Mouse (Mus musculus): ENCODE data around the gene Slc16a14.

Gene Slc16a14

DNA sequence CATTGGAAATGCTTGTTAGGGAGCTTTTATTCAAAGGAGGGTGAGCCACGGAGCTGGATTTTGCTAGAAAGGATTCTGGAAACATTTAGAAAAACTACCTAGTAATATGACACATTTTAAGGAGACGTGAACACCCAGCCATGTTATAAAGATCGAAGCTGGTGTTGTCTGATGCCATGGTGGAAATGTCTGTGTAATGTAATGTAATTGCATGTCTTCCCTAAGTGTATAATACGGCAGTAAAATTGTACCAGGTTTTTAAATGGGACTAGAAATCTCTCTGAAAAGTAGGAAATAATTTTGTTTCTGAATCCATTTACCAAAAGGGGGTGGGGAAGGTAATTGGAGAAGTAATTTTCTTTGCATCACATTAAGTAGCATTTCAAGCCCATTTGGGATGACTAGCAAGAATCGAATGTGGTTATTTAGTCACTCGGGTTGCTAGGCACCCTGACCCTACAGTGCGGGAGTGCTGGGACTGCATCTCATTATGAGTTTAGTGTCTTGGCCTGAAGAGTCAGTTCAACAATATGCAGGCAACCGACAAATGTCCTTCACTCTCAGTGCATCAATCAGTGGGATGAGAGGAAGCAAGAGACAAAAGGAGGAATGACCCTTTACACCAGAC, 24.6 kb downstream of the Slc16a14 start:
- no peak for DNase-seq (ENCODE audit: low read depth, low spot score)

GRCm38 (mm10) chr1:84904467-84904866, 30.5 kb downstream of the Slc16a14 start:
- DNase-seq (ENCODE audit: low read depth, low spot score), result no peak

DNA sequence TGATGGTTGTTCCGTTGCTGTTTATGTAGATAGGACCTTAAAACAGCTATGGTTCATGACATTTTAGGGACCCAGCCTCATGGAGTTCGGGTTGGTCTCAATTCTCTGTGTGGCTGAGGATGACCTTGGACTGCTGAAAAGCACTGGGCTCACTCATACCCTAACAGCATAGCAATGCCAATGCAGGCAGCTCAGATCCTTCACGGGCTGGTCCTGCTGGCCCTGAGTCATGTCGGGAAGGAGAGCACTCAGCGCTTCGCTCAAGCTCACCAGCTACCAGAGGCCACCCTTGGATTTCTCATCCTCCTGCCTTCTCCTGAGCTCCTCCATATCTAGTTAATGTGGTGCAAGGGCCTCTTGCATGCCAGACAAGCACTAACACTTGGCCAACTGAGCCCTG, 35.8 kb downstream of the Slc16a14 start:
- no peak for DNase-seq (ENCODE audit: low read depth, low spot score)

- no peak for DNase-seq (ENCODE audit: low read depth, low spot score)
Measured at GRCm38 (mm10) chr1:84897364-84897763, 37.6 kb downstream of the Slc16a14 start.

DNA sequence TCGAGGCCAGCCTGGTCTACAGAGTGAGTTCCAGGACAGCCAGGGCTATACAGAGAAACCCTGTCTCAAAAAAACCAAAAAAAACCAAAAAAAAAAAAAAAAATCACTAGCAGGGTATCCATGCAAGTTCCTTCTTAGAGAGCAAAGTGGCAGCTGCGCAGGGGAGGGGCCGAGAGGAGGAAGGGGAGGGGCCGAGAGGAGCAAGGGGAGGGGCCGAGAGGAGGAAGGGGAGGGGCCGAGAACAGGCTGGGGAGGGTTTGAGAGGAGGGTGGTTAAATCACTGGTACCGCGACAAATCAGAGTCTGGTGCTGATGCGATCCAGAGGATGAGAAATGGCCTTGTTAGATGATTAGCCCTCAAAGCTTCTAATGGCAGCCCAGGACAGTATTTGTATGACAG, 43.2 kb downstream of the Slc16a14 start:
- DNase-seq (ENCODE audit: low read depth, low spot score), result no peak

- DNase-seq (ENCODE audit: low read depth, low spot score), result peak; percentile 31
Measured at GRCm38 (mm10) chr1:84890503-84890902, 44.4 kb downstream of the Slc16a14 start.

- DNase-seq (ENCODE audit: low read depth, low spot score), result no peak
Measured at GRCm38 (mm10) chr1:84890005-84890393, 44.9 kb downstream of the Slc16a14 start.

- DNase-seq (ENCODE audit: low read depth, low spot score), result no peak
Measured at GRCm38 (mm10) chr1:84889330-84890004, 45.5 kb downstream of the Slc16a14 start.

DNA sequence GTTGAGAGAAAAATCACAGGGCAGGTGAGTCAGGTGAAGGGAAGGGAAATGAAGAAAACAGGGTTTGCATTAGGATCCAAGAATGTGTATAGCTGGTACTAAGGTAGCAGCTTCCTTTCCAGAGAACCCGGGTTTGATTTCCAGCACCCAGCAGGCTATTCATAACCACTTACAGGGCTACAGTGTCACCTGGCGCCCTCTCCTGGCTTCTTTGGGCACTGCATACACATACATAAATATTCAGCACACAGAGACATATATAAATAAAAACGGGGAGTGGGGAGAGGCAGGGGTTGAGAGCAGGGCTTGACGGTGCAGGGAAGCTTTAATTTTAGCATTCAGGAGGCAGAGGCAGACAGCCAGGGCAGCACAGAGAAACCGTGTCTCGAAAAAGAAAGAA, 49.0 kb downstream of the Slc16a14 start:
- no peak for DNase-seq (ENCODE audit: low read depth, low spot score)

DNA sequence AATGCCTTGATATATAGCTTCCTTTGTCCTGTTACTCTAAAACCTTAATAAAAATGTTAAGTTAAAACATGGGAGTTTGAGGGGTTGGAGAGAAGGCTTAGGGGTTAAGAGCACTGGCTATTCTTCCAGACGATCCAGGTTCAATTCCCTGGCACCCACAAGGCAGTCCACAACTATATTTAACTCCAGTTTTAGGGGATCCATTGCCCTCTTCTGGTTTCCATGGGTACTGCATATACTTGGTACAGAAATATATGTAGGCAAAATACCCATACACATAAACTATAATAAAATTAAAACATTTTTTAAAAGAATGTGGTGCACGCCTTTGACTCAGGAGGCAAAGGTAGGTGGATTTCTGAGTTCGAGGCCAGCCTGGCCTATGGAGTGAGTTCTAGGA, 49.8 kb downstream of the Slc16a14 start:
- DNase-seq (ENCODE audit: low read depth, low spot score), result peak; percentile 67

DNA sequence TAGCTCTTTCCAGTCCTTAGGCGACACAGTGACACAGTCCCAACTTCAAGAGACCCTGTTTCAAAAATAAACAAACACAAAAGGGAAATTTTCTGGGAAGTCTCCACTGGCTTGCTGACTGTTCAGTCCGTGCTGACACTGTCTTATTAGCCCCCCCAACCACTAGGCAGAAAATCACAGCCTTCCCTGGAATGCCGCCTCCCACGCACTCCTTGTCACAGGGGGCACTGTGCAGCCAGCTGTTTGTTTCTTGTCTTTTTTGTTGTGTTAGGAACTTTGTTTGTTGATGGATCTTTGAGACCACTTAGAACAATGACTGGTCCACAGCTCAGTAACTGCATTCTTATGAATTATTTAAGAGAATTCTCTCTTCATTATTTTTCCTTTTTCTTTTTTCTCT, 51.0 kb downstream of the Slc16a14 start:
- no peak for DNase-seq (ENCODE audit: low read depth, low spot score)

GRCm38 (mm10) chr1:84882937-84883336, 52.0 kb downstream of the Slc16a14 start:
- DNase-seq (ENCODE audit: low read depth, low spot score), result no peak

GRCm38 (mm10) chr1:84882066-84882532, 52.8 kb downstream of the Slc16a14 start:
- no peak for DNase-seq (ENCODE audit: low read depth, low spot score)

DNA sequence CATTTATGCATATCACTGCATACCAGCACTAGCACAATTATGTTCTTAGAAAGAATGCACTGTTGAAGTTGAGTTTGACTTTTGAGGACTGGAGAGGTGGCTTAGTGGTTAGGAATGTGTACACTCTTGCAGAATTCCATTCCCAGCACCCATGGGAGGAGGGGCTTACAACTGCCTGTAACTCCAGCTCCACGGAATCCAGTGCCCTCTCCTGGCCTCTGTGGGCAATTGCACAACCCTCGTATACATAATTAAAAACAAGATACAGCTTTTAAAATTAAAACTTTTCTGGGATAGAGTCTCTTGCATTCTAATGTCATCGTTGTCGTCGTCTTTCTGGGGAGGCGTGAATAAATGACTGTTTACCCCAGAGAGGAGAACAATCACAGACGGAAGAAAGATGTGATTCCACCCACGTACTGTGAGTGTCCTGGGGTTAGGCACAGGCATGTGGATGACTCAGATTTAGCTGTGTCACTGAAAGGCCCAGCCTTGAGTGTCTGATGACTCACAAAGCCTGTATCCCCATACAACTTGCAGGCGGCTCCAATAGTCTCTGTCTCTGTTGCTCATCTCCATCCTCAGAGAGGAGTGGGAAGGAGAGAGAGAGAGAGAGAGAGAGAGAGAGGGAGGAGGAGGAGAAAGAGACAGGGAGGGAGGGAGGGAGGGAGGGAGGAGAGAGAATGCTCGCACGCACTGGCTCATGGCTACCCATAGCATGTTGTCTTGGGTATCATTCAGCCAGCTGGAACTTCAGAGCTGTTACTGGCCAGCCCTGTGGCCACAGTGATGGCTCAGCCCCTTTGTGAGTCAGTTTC, 53.5 kb downstream of the Slc16a14 start:
- peak; percentile 95 for DNase-seq (ENCODE audit: low read depth, low spot score)

DNA sequence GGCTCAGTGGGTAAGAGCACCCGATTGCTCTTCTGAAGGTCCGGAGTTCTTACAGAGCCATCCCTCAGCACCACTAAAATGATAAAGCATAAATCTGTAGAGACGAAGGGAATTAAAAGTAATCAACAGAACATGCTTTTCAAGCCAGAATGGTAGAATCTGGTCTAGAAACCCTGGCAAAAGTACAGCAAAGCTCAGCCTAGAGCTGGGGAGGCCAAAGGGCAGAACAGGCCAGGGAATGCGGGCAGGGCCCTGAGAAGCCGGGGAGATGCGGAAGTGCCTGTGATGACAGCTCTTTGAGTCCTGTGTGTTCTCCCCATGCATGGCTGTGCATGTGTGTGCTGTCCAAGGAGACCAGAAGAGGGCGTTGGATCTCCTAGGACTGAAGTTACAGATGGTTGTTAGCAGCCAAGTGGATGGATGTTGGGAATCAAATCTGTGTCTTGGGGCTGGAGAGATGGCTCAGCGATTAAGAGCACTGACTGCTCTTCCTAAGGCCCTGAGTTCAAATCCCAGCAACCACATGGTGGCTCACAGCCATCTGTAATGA, 55.3 kb downstream of the Slc16a14 start:
- DNase-seq (ENCODE audit: low read depth, low spot score), result no peak

DNA sequence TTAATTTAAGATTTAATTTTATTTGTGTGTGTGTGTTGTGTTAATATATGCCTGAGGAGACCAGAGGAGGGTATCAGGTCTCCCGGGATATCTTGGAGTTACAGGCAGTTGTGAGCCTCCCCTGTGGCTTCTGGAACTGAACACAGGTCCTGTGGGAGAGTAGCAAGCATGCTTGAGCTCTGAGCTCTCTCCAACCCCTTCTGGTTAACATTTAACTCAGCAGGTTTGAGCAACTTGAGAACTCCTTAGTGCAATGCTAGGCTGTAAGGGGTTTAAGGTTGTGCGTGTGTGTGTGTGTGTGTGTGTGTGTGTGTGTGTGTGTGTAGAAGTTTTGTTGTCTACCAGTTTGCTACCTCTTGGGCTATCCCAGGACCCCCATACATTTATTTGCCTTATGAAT, 57.3 kb downstream of the Slc16a14 start:
- DNase-seq (ENCODE audit: low read depth, low spot score), result no peak

DNA sequence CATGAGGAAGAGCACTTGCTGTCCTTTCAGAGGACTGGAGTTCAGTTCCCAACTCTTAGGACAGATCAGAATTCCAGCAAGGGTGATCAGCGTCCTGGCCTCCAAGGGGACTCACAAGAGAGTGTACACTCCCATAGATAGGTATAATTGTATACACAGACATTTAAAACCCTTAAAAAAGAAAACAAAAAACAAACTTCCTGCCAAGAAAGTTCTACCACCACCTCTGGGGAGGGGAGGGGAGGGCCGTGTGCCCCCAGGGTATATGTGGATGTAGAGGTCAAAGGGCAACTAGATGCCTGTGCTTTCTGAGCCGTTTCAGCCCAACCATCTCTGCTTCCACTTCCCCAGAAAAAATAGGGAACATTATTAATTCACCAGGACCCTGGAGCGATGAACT, 62.0 kb downstream of the Slc16a14 start:
- DNase-seq (ENCODE audit: low read depth, low spot score), result no peak

GRCm38 (mm10) chr1:84872105-84872504, 62.8 kb downstream of the Slc16a14 start:
- no peak for DNase-seq (ENCODE audit: low read depth, low spot score)

DNA sequence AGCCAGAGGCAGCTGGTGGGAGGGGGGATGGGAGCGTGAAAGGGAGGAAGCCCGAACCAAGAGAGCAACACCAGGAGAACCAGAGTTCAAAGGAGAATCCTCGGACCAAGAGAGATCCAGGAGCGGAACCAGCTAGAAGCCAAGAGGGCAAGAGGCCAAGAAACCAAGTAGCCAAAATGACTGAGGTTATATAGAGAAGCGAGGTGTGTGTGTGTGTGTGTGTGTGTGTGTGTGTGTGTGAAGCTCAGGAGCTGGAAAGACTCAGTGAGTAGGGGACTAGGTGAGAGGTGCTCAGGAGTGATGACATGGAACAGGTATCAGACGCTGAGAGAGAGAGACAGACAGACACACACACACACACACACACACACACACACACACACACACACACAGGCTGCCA, 63.8 kb downstream of the Slc16a14 start:
- no peak for DNase-seq (ENCODE audit: low read depth, low spot score)

GRCm38 (mm10) chr1:84869498-84869897, 65.4 kb downstream of the Slc16a14 start:
- DNase-seq (ENCODE audit: low read depth, low spot score), result no peak

- no peak for DNase-seq (ENCODE audit: low read depth, low spot score)
Measured at GRCm38 (mm10) chr1:84868841-84869240, 66.1 kb downstream of the Slc16a14 start.

DNA sequence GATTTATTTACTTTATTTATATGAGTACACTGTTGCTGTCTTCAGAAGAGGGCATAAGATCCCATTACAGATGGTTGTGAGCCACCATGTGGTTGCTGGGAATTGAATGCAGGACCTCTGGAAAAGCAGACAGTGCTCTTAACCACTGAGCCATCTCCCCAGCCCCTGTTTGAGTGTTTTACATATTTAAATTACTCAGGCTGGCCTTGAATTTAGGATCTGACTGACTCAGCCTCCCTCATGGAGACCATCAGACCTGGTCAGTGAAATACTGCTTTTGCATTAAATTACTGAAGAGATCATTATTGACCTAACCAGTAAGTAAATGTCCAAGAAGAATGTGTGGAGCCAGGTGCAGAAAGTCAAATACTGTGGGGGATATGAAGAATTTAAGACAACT, 66.6 kb downstream of the Slc16a14 start:
- DNase-seq (ENCODE audit: low read depth, low spot score), result no peak

Data from 3T3-L1 (cell line).